Mouse (Mus musculus) heart, adult 9 months (tissue): Measurements from ENCODE around the gene Aak1.
"Not testable (repeated sequence)": the region's sequence is repeated elsewhere in the genome, so short reads cannot be mapped to it uniquely, and the experiment has no call there.

Experiments used
- DNase-seq, 2 experiments: peaks; one replicate each; pipeline ENCODE4 v3.0.0; 2022; ENCODE audit warnings: low spot score in 2 of 2

Gene Aak1

GRCm38 (mm10) chr6:87018874-87019273 lies 169.6 kb downstream of the Aak1 start:
- DNase-seq = no peak

- DNase-seq = no peak
Observed at GRCm38 (mm10) chr6:87021791-87022190, 172.5 kb downstream of the Aak1 start.

- peak in 1 of 2 experiments; percentile 13 for DNase-seq
Observed at GRCm38 (mm10) chr6:87026980-87027379, 177.7 kb downstream of the Aak1 start.

GRCm38 (mm10) chr6:87028881-87029280 lies 179.6 kb downstream of the Aak1 start:
- DNase-seq = no peak

GRCm38 (mm10) chr6:87031310-87031709 lies 182.0 kb downstream of the Aak1 start:
- not testable (repeated sequence) for DNase-seq

- DNase-seq = no peak
Observed at GRCm38 (mm10) chr6:87032401-87032800, 183.1 kb downstream of the Aak1 start.

GRCm38 (mm10) chr6:87034395-87034794 lies 185.1 kb downstream of the Aak1 start:
- no peak for DNase-seq

GRCm38 (mm10) chr6:87037826-87038620 lies 188.7 kb downstream of the Aak1 start:
- no peak for DNase-seq

GRCm38 (mm10) chr6:87039161-87039560 lies 189.8 kb downstream of the Aak1 start:
- DNase-seq = no peak

GRCm38 (mm10) chr6:87040971-87041370 lies 191.7 kb downstream of the Aak1 start:
- no peak for DNase-seq

GRCm38 (mm10) chr6:87041431-87041830 lies 192.1 kb downstream of the Aak1 start:
- DNase-seq = no peak

GRCm38 (mm10) chr6:87042004-87042336 lies 192.7 kb downstream of the Aak1 start:
- no peak for DNase-seq

GRCm38 (mm10) chr6:87042337-87043130 lies 193.2 kb downstream of the Aak1 start, which contains the start of gene Gfpt1:
Gfpt1 (plus strand) TSS chr6:87042846.
- peak; percentile 95 to 97 for DNase-seq

- DNase-seq = no peak
Observed at GRCm38 (mm10) chr6:87043131-87043516, 193.8 kb downstream of the Aak1 start.

- no peak for DNase-seq
Observed at GRCm38 (mm10) chr6:87044895-87045294, 195.6 kb downstream of the Aak1 start.

- no peak for DNase-seq
Observed at GRCm38 (mm10) chr6:87045507-87045906, 196.2 kb downstream of the Aak1 start.

GRCm38 (mm10) chr6:87048712-87049111 lies 199.4 kb downstream of the Aak1 start:
- DNase-seq = not testable (repeated sequence)

- no peak for DNase-seq
Observed at GRCm38 (mm10) chr6:87051886-87052425, 202.6 kb downstream of the Aak1 start.
